In genomic region chr11:85353819-85354218, GRCm38 (mm10) we compare ENCODE assay signal across 9 mouse cellular contexts. TPM values are rescaled to one million over a fixed set of nuclear protein-coding genes. Genes with fewer than 3 reads are reported as not detected.
DNase-seq lines count a peak whose midpoint lies in the region; ATAC-seq lines count a peak whose summit lies in the region.
"Had no signal": no experiment of that assay in that cellular context is flagged by ENCODE, and none has a peak within 500 bp of the region (broad histone marks: within the 10 kb centered on the region; RNA-seq: fewer than 3 reads in every experiment).

No protein-coding gene starts in this region.

- H3K27ac ChIP-seq in lung, embryonic 16.5 days (ENCODE audit: low read length) = no peak overlapping the region
- no peak overlapping the region for H3K27ac ChIP-seq in forebrain, embryonic 11.5 days (ENCODE audit: low read depth, low read length)
- H3K27ac ChIP-seq in liver, embryonic 11.5 days (ENCODE audit: low read depth, low read length) = no peak overlapping the region
- H3K27ac ChIP-seq in stomach, embryonic 16.5 days (ENCODE audit: low read length) = no peak overlapping the region

- no peaks in the 10 kb centered on the region for H3K9me3 ChIP-seq in lung, embryonic 16.5 days (ENCODE audit: control insufficient read depth, low read length)
- no peaks in the 10 kb centered on the region for H3K9me3 ChIP-seq in forebrain, embryonic 11.5 days (ENCODE audit: control insufficient read depth, low read length)
- H3K9me3 ChIP-seq in liver, embryonic 11.5 days (ENCODE audit: control insufficient read depth, low read length) = no peaks in the 10 kb centered on the region
- no peaks in the 10 kb centered on the region for H3K9me3 ChIP-seq in stomach, embryonic 16.5 days (replicated peaks; ENCODE audit: control insufficient read depth, low read length)

- ATAC-seq in lung, embryonic 16.5 days (ENCODE audit: low read depth) = no peak
- ATAC-seq in forebrain, embryonic 11.5 days (replicated peaks; ENCODE audit: low FRiP score) = no peak
- no peak for ATAC-seq in liver, embryonic 11.5 days (replicated peaks; ENCODE audit: low FRiP score)
- no peak for ATAC-seq in stomach, embryonic 16.5 days (ENCODE audit: insufficient read depth, low FRiP score)

- DNase-seq in lung, postnatal 10 days = no peak
- DNase-seq in forebrain, embryonic 11.5 days (ENCODE audit: low spot score) = no peak
- DNase-seq in liver, embryonic 11.5 days (ENCODE audit: low spot score) = no peak
- no peak for DNase-seq in yolk sac, embryonic 10.5 days (ENCODE audit: low spot score)
- no peak for DNase-seq in gastrocnemius, postnatal 14 days
- DNase-seq: adrenal gland, adult 2 months; kidney, postnatal 25 days had no signal

- 51% methylated on average over 4 of the region's 4 CpGs for WGBS in lung, embryonic 16.5 days
- WGBS in forebrain, embryonic 11.5 days = 77% methylated on average over 4 of the region's 4 CpGs
- 54% methylated on average over 4 of the region's 4 CpGs for WGBS in liver, embryonic 11.5 days
- WGBS in stomach, embryonic 16.5 days = 51% methylated on average over 4 of the region's 4 CpGs

- peaks cover 9% of the 10 kb centered on the region for H3K4me1 ChIP-seq in lung, embryonic 16.5 days (replicated peaks; ENCODE audit: control insufficient read depth, insufficient read depth, low read length)
- no peaks in the 10 kb centered on the region for H3K4me1 ChIP-seq in forebrain, embryonic 11.5 days (replicated peaks; ENCODE audit: control insufficient read depth, insufficient read depth, low read length)
- peaks cover 6% of the 10 kb centered on the region for H3K4me1 ChIP-seq in liver, embryonic 11.5 days (replicated peaks; ENCODE audit: control insufficient read depth, insufficient read depth, low read length)
- peaks cover 3% of the 10 kb centered on the region; the same call in 1 of the 2 replicates for H3K4me1 ChIP-seq in stomach, embryonic 16.5 days (ENCODE audit: control insufficient read depth, insufficient read depth, low read length)

- H3K27me3 ChIP-seq in lung, embryonic 16.5 days (ENCODE audit: control insufficient read depth, insufficient read depth, low read depth, low read length) = no peaks in the 10 kb centered on the region
- H3K27me3 ChIP-seq in forebrain, embryonic 11.5 days (ENCODE audit: control insufficient read depth, insufficient read depth, low read length) = no peaks in the 10 kb centered on the region
- H3K27me3 ChIP-seq in liver, embryonic 11.5 days (replicated peaks; ENCODE audit: control insufficient read depth, insufficient read depth, low read length) = no peaks in the 10 kb centered on the region
- H3K27me3 ChIP-seq in stomach, embryonic 16.5 days (ENCODE audit: control insufficient read depth, insufficient read depth, low read length) = no peaks in the 10 kb centered on the region

- intact Hi-C loops in gastrocnemius, postnatal 14 days (cut with DNase I; ENCODE audit: low total_unique reads) = no loop called here

- H3K36me3 ChIP-seq in lung, embryonic 16.5 days (ENCODE audit: control insufficient read depth, insufficient read depth, low read length) = peaks cover 2% of the 10 kb centered on the region; the same call in 1 of the 2 replicates
- H3K36me3 ChIP-seq in forebrain, embryonic 11.5 days (ENCODE audit: control insufficient read depth, insufficient read depth, low read length) = no peaks in the 10 kb centered on the region
- no peaks in the 10 kb centered on the region for H3K36me3 ChIP-seq in liver, embryonic 11.5 days (ENCODE audit: control insufficient read depth, insufficient read depth, low read length)
- H3K36me3 ChIP-seq in stomach, embryonic 16.5 days (ENCODE audit: control insufficient read depth, insufficient read depth, low read length) = no peaks in the 10 kb centered on the region

- peak overlapping the region; percentile 68; the same call in 1 of the 2 replicates for H3K9ac ChIP-seq in lung, embryonic 16.5 days (ENCODE audit: low read length)
- no peak overlapping the region for H3K9ac ChIP-seq in forebrain, embryonic 11.5 days (ENCODE audit: low read length)
- H3K9ac ChIP-seq in liver, embryonic 11.5 days (ENCODE audit: low read depth, low read length) = peak overlapping the region; percentile 90
- no peak overlapping the region; the same call in 1 of the 2 replicates for H3K9ac ChIP-seq in stomach, embryonic 16.5 days (ENCODE audit: low read length)

- H3K4me2 ChIP-seq in lung, embryonic 16.5 days (ENCODE audit: low read depth, low read length) = peak overlapping the region; percentile 79
- peak overlapping the region; percentile 77 for H3K4me2 ChIP-seq in forebrain, embryonic 11.5 days (ENCODE audit: low read depth, low read length, severe bottlenecking)
- peak overlapping the region; percentile 92 for H3K4me2 ChIP-seq in liver, embryonic 11.5 days
- peak overlapping the region; percentile 82 for H3K4me2 ChIP-seq in stomach, embryonic 16.5 days (ENCODE audit: low read depth, low read length)

- peak overlapping the region; percentile 57 for H3K4me3 ChIP-seq in lung, embryonic 16.5 days (ENCODE audit: low read length)
- peak overlapping the region; percentile 53 for H3K4me3 ChIP-seq in forebrain, embryonic 11.5 days (ENCODE audit: low read depth, low read length)
- peak overlapping the region; percentile 85 for H3K4me3 ChIP-seq in liver, embryonic 11.5 days (ENCODE audit: low read depth, low read length)
- peak overlapping the region; percentile 73 for H3K4me3 ChIP-seq in stomach, embryonic 16.5 days (replicated peaks; ENCODE audit: low read length)

RNA-seq across cellular contexts. Expression of gene Bcas3, which starts 0.9 kb away (rescaled TPM):
- polyA plus RNA-seq in lung, embryonic 16.5 days (2015; fragmentation: Nextera tagmentation; extraction: Ambion mirVana) = 38.4 and 40.0 TPM in 2 replicates
- 17.3 and 17.9 TPM in 2 replicates for polyA plus RNA-seq in forebrain, embryonic 11.5 days (2014; fragmentation: Nextera tagmentation; extraction: Ambion mirVana)
- polyA plus RNA-seq in liver, embryonic 11.5 days (2014; fragmentation: Nextera tagmentation; extraction: Ambion mirVana) = 24.8 and 25.8 TPM in 2 replicates
- 21.2 and 22.2 TPM in 2 replicates for polyA plus RNA-seq in stomach, embryonic 16.5 days (2015; fragmentation: Nextera tagmentation; extraction: Ambion mirVana)
- total RNA-seq in gastrocnemius, postnatal 14 days (2021) = 10 to 100 TPM; 25.3 to 28.5 TPM

RNA-seq across cellular contexts. Expression of gene Ppm1d, which starts 42.8 kb away (rescaled TPM):
- polyA plus RNA-seq in lung, embryonic 16.5 days (2015; fragmentation: Nextera tagmentation; extraction: Ambion mirVana) = 14.6 and 15.9 TPM in 2 replicates
- polyA plus RNA-seq in forebrain, embryonic 11.5 days (2014; fragmentation: Nextera tagmentation; extraction: Ambion mirVana) = 29.6 and 30.4 TPM in 2 replicates
- 19.6 and 19.9 TPM in 2 replicates for polyA plus RNA-seq in liver, embryonic 11.5 days (2014; fragmentation: Nextera tagmentation; extraction: Ambion mirVana)
- 10.1 and 10.3 TPM in 2 replicates for polyA plus RNA-seq in stomach, embryonic 16.5 days (2015; fragmentation: Nextera tagmentation; extraction: Ambion mirVana)
- total RNA-seq in gastrocnemius, postnatal 14 days (2021) = 1 to 10 TPM; 6.5 to 8.0 TPM

Comparison
In these comparisons a context has a peak if more than half of its experiments do, and no peak if none do; other contexts are left out.
1. H3K9ac ChIP-seq: peak in lung, embryonic 16.5 days (single experiment) and liver, embryonic 11.5 days (single experiment); none in forebrain, embryonic 11.5 days (single experiment) and stomach, embryonic 16.5 days (single experiment).
2. Peak in every context shown above with its lines, with median percentiles within 50 percentile points of each other: H3K4me2 ChIP-seq and H3K4me3 ChIP-seq.